Mouse (Mus musculus) cerebellum, adult 2 months (tissue): ENCODE measurements around the gene Rnf126. TPM values are rescaled to one million over a fixed set of nuclear protein-coding genes. Genes with fewer than 3 reads are reported as not detected.

ENCODE experiments used
- DNase-seq, 2 experiments: peaks; one replicate each; pipeline ENCODE4 v3.0.0; 2021
- H3K27ac ChIP-seq: fragments of 200-500 bp; 2 replicates; pipeline ENCODE4 v1.5.1; 2012; ENCODE audit warnings: low read length, control low read depth, inconsistent platforms; ENCODE audit not compliant: insufficient read depth
- H3K27me3 ChIP-seq: fragments of 200-500 bp; 2 replicates; pipeline ENCODE4 v1.6.1; 2012; ENCODE audit warnings: inconsistent platforms, mild to moderate bottlenecking, low read length, moderate library complexity; ENCODE audit not compliant: control insufficient read depth, insufficient read depth
- H3K4me1 ChIP-seq: fragments of 200-500 bp; 2 replicates; pipeline ENCODE4 v1.6.1; 2011; ENCODE audit warnings: low read length; ENCODE audit not compliant: control insufficient read depth, insufficient read depth
- H3K4me3 ChIP-seq: fragments of 200-500 bp; replicated peaks from 2 replicates; pipeline ENCODE3; 2011; ENCODE audit warnings: mild to moderate bottlenecking, low read depth, low read length, control low read depth; ENCODE audit not compliant: insufficient read depth
- CTCF ChIP-seq: fragments of 200-500 bp; IDR thresholded peaks from 2 replicates; pipeline ENCODE4 v1.5.1; 2011; ENCODE audit warnings: low read depth, mild to moderate bottlenecking, control low read depth, low read length, moderate library complexity, borderline replicate concordance; ENCODE audit not compliant: insufficient read depth
- POLR2A ChIP-seq: fragments of 200-500 bp; IDR thresholded peaks from 2 replicates; pipeline ENCODE4 v1.6.1; 2011; ENCODE audit warnings: low read length, control low read depth, borderline replicate concordance; ENCODE audit not compliant: insufficient read depth
- WGBS: fragments of 180-500 bp; shearing (Covaris S2); methylation state at CpG from one replicate; pipeline ENCODE4 v1.1.7; 2018; 5-methylcytosine and 5-hydroxymethylcytosine counted together
- polyA plus RNA-seq: library from polyadenylated mRNA; depleted of rRNA; stranded (reverse); fragments of >200 nt; gene quantifications from 2 replicates; pipeline ENCODE4 v1.2.3, GENCODE M21; 2012; rRNA removed

Rnf126 gene
- polyA plus RNA-seq = 126 and 127 TPM in 2 replicates

DNA sequence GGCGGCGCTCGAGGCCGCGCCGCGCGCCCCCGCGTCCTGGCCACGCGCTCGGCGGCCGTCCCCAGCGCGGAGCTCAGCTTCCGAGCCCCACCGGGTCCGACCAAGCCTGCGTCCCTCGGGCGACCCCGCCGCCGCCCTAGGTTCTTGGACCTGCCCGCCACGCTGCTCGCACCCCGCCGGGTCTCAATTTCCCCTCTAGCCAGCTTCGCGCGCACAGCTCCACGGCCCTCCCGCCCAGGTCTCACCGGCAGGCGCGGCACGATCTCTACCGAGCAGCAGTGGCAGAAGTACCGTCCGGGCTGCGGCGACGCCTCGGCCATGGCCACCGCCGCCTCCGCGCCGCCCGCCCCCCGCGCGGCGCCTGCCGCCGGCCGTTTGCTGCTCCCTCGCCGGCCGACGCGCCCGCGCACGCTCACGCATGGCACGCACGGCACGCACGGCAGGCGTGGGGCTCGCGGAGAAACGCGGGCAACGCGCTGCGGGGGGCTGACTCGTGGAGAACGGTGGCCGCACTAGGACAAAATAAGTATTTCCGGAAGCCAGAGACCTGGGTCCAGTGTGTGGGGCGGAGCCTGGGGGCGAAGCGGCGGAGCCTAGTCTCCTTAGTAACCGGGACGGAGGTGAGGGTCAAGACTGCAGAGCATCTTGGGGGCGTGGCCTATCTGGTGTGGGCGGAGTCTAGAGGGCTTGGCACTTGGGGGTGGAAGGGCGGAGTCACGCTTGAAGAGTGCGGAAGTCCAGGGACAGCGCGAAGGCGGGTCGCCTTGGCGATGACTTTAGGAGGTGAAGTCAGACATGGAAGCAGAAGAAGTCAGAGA lies at the start of gene Rnf126:
Gene Rnf126, minus strand, starts transcription at position 445 of the 818 bp plus-strand sequence.
- DNase-seq = peak; percentile 99 to 100
- TF ChIP-seq CTCF = no peak
- peak; percentile 52 for TF ChIP-seq POLR2A
- Histone ChIP-seq H3K4me3 (peak within 1 kb of the TSS; percentile 82), H3K27ac (peak within 1 kb of the TSS; percentile 77), H3K27me3 (no peaks in the 10 kb centered on the region), H3K4me1 (peaks cover 28% of the 10 kb centered on the region)
- 1% methylated on average over 101 of the region's 101 CpGs for WGBS

DNA sequence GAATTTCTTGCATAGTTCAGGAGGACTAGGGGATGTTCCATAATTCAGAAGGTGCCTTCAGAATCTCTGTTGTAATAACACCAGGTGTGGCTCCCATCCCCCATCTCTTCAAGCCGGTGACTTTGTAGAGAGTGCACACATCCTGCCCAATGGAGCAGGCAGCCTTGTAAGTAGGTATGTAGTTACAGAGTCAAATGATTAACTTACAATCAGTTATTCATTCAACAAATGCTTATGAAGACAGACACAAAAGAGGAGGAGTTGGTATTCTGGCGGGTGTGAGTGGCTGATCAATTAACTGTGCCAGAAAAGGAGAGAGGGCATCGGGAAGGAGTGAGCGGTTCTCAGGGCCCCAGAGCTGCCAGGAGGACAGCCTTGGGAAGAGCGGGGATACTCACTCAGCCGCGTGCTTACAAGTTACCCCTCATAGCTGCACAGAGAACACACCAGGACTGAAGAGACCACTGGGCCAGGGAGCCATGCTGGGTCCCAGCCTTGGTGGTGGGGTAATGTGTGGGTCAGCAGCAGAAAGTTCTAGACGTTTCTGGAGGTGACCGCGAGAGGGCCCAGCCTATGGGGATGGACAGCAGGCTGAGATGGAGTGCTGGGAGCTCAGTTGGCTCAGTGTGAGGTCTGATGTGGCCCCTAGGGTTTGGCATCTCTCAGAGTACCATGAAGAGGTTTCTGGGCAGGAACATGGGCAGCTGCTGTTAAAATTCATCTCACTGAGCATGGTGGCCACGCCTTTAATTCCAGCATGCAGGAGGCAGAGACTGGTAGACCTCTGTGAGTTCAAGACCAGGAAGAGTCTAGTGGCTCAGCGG lies 49.1 kb upstream of the Rnf126 start:
- H3K27ac ChIP-seq = no peak overlapping the region
- H3K4me3 ChIP-seq = no peak overlapping the region
- no peak for TF ChIP-seq CTCF
- no peaks in the 10 kb centered on the region for H3K27me3 ChIP-seq
- DNase-seq = no peak
- H3K4me1 ChIP-seq = no peaks in the 10 kb centered on the region
- WGBS = 83% methylated on average over 12 of the region's 12 CpGs

DNA sequence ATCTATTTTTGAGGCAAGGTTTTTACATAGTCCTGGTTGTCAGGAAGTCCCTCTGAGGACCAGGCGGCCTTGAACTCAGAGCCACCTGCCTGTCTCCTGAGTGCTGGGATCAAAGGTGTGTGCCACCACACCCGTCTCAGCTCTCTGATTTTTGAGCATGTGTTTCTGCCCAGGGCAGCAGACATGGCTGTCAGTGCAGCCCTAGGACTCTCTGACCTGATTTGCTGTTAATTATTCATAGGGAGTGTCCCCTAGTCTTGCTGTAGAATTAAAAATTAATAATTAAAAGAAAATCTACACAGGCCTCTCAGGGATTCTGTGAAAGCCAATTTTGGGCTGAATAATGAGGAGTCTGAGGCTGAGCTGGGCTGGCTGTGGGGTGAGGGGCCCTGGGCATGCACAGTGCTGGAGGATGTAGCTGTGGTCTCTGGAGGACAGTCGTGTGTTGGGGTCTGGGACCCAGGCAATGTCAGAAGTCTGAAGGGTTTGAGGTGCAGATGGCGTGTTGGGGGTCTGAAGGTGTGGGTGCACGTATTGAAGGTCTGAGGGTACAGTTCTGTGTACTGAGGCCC lies 47.6 kb upstream of the Rnf126 start:
- H3K27me3 ChIP-seq = no peaks in the 10 kb centered on the region
- H3K27ac ChIP-seq = no peak overlapping the region
- TF ChIP-seq POLR2A = no peak
- TF ChIP-seq CTCF = no peak
- no peak for DNase-seq
- H3K4me1 ChIP-seq = no peaks in the 10 kb centered on the region
- H3K4me3 ChIP-seq = no peak overlapping the region
- WGBS = 94% methylated on average over 5 of the region's 5 CpGs

DNA sequence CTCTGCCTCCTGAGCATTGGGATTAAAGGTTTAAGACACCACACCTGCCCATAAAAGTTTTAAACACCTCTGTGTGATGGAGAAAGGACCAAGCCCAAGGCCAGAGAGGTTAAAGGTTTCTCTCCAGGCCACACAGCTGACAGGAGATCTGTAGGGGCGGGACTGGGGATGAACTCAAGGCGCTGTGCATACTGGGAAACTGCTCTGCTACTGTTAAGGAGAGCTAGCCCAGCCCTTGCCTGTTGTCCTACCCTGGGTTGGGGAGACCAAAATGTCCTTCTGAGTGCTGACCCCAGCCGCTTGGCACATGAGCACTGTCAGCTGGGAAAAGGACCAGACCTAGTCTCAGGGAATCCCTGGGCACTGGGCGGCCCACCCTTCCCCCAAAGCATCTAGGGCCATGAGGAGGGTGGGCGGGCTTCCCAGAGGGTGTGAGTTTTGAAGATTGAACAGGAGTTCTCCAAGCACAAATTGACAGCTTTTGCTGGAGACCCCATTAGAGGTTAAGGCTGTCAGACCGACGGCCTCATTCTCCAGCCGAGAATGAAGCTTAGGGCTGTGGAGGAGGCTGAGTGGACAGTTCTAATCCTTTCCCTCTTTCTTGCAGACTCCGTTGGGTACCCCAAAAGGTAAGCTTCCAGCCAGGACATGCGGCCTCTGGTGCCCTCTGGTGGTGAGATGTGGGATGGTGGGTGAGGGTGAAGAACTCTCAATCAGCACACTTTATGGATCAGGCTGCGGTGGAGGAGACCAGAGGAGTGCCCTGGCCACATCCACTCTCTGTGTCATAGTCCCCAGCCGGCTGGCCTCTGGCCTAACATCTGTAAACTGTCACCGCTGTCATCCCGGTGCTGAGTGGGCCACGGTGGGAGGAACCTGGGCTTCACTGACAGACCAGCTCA lies 45.2 kb upstream of the Rnf126 start:
- H3K4me1 ChIP-seq = peaks cover 14% of the 10 kb centered on the region
- WGBS = 31% methylated on average over 15 of the region's 15 CpGs

DNA sequence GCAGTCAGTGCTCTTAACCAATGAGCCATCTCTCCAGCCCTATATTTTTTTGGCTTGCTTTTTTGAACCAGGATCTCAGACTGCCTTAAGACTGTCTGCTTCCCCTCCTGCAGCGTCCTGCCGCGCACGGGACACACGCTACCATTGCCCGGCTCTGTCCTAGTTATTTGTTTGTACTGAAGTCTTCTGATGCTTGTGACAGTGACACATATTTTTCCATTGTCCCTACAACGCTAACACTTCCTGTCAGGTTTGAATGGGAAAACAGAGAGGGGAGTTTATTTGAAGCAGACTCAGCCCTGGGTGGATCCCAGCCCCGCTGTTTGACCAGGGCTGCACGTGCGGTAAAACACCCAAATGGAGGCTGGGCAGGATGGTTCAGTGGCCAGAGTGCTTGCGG lies 42.0 kb upstream of the Rnf126 start:
- TF ChIP-seq POLR2A = no peak
- TF ChIP-seq CTCF = no peak
- Histone ChIP-seq H3K27me3 (no peaks in the 10 kb centered on the region), H3K4me3 (no peak overlapping the region), H3K27ac (0 out of 2 replicates have a peak overlapping the region, but pooled peaks have one; percentile 63), H3K4me1 (peaks cover 40% of the 10 kb centered on the region)
- 89% methylated on average over 11 of the region's 11 CpGs for WGBS
- no peak for DNase-seq

More for the DNA sequence above, 45.2 kb upstream of the Rnf126 start:
- Histone ChIP-seq H3K4me3 (no peak overlapping the region), H3K27me3 (no peaks in the 10 kb centered on the region), H3K27ac (no peak overlapping the region)
- DNase-seq = peak; percentile 77 to 93
- TF ChIP-seq CTCF (peak; percentile 98), POLR2A (no peak)

DNA sequence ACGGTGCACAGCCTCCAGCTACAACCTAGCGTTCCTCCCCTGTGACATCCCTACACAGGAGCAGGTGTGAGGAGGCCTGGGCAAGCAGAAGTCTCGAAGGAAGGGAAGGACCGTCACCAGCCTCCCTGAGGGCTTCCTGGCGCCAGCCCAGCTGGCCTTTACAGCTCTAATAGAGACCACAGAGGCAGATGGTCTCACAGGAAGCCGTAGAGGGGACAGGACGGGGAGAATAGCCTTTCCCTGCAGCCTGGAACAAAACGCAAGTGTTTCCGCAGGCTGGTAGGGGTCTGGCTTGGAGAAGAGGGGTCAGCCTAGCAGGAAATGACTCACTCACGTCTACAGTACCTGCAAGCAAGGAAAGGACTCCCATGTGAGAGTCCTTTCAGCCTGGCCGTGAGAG lies 41.1 kb upstream of the Rnf126 start:
- no peak overlapping the region for H3K4me3 ChIP-seq
- H3K27me3 ChIP-seq = no peaks in the 10 kb centered on the region
- 5% methylated on average over 11 of the region's 11 CpGs for WGBS
- TF ChIP-seq POLR2A = no peak
- no peak for TF ChIP-seq CTCF
- peaks cover 44% of the 10 kb centered on the region for H3K4me1 ChIP-seq
- peak; percentile 61 to 69 for DNase-seq
- peak overlapping the region; percentile 63 for H3K27ac ChIP-seq

DNA sequence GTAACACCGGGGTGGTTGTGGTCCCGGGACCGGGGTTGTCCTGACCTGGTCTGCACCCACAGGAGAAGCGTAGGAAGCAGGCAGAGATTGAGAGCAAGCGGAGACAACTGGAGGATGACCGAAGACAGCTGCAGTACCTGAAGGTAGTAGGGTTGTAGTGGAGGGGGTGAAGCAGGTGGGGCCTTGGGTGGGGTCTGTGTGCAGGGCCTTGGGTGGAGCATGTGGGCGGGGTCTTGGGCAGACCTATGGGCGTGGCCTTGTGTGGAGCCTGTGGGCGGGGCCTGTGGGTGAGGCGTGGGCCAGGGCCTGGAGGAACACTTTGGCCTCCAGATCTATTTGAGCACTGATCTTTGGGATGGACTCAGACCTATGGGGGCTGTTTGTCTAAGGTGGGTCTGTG lies 40.2 kb upstream of the Rnf126 start:
- 82% methylated on average over 10 of the region's 10 CpGs for WGBS
- TF ChIP-seq CTCF (no peak), POLR2A (no peak)
- no peak for DNase-seq
- Histone ChIP-seq H3K4me3 (no peak overlapping the region), H3K4me1 (peaks cover 53% of the 10 kb centered on the region), H3K27me3 (no peaks in the 10 kb centered on the region), H3K27ac (peak overlapping the region; percentile 65)
